22 mouse cellular contexts compared by ENCODE assay signal in the genomic region with DNA sequence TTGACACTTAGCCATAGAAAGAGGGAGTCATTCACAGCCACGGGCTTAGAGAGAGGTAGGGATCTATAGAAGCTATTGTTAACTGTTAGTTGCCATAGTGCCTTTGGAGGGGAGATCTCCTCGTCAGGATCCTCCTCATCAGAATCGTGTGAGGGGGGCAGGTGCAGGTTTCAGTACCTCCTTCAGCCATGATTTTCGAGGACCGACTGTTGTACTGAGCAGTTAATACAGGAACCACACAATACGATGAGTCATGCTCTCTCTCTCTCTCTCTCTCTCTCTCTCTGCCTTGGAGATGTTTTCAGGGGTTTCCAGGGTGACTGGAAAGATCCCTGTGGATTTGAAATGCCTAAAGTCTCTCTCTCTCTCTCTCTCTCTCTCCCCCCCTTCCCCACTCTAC. TPM values are rescaled to one million over a fixed set of nuclear protein-coding genes. Genes with fewer than 3 reads are reported as not detected.
"Had no signal": no experiment of that assay in that cellular context is flagged by ENCODE, and none has a peak within 500 bp of the region (broad histone marks: within the 10 kb centered on the region; RNA-seq: fewer than 3 reads in every experiment).

No protein-coding gene starts in this region.

- H3K36me3 ChIP-seq: limb, embryonic 10.5 days; liver, embryonic 15.5 days; midbrain, embryonic 15.5 days; stomach, embryonic 15.5 days had no signal

- H3K9me3 ChIP-seq: limb, embryonic 10.5 days; liver, embryonic 15.5 days; megakaryocyte, embryonic 14.5 days; midbrain, embryonic 15.5 days; stomach, embryonic 15.5 days had no signal

- H3K4me1 ChIP-seq: limb, embryonic 10.5 days; liver, embryonic 15.5 days; megakaryocyte, embryonic 14.5 days; midbrain, embryonic 15.5 days; stomach, embryonic 15.5 days had no signal

- ATAC-seq: lung, postnatal 0 days; midbrain, embryonic 15.5 days had no signal

- H3K4me3 ChIP-seq: limb, embryonic 10.5 days; liver, embryonic 15.5 days; megakaryocyte, embryonic 14.5 days; midbrain, embryonic 15.5 days; stomach, embryonic 15.5 days had no signal

- H3K9ac ChIP-seq: liver, embryonic 15.5 days; midbrain, embryonic 15.5 days; stomach, embryonic 15.5 days had no signal

- DNase-seq: kidney, postnatal 10 days; lung, adult 2 months; lung, postnatal 36 days; right cerebral cortex, postnatal 25 days; thymus, postnatal 36 days had no signal

- H3K4me2 ChIP-seq: liver, embryonic 11.5 days; liver, embryonic 15.5 days; midbrain, embryonic 11.5 days; midbrain, embryonic 15.5 days; stomach, embryonic 15.5 days had no signal

- H3K27ac ChIP-seq: limb, embryonic 10.5 days; liver, embryonic 15.5 days; midbrain, embryonic 15.5 days; stomach, embryonic 15.5 days had no signal

- H3K27me3 ChIP-seq: liver, embryonic 15.5 days; midbrain, embryonic 15.5 days; stomach, embryonic 15.5 days had no signal

RNA-seq across cellular contexts. Expression of gene Gm10198, which starts 31.5 kb away (rescaled TPM):
- total RNA-seq: layer of hippocampus, adult 8-10 months; layer of hippocampus, postnatal 14 days; left cerebral cortex, adult 18-20 months; left cerebral cortex, postnatal 14 days had no signal
- polyA plus RNA-seq: kidney, embryonic 14.5 days; large intestine, adult 2 months; limb, embryonic 10.5 days; limb, embryonic 14.5 days; liver, embryonic 11.5 days; liver, embryonic 15.5 days; lung, adult 2 months; lung, postnatal 0 days; midbrain, embryonic 11.5 days; midbrain, embryonic 15.5 days; neural tube, embryonic 14.5 days; stomach, embryonic 15.5 days; thymus, postnatal 0 days had no signal
